Mouse (Mus musculus) cerebellum, postnatal 10 days (tissue): Measurements from ENCODE around the gene Ripk1.
A peak's percentile ranks its signal among the peaks of the same experiment; 100 is the strongest.

ENCODE experiments used
- DNase-seq, 2 experiments: peaks; one replicate each; pipeline ENCODE4 v3.0.0; 2021; ENCODE audit warnings: mixed read lengths in 2 of 2

Gene Ripk1

GRCm38 (mm10) chr13:34002058-34003006 is at the start of gene Ripk1, which contains the start of gene Serpinb6a:
TSS of gene Ripk1 (plus strand) at chr13:34002363.
TSS of gene Serpinb6a (minus strand) at chr13:34002794.
- peak; percentile 95 to 96 for DNase-seq

- no peak for DNase-seq
These were observed 49.2 kb upstream of the Ripk1 start for GRCm38 (mm10) chr13:33952947-33953346.

- peak; percentile 53 to 84 for DNase-seq
These were observed 45.4 kb upstream of the Ripk1 start for GRCm38 (mm10) chr13:33956571-33957421.

GRCm38 (mm10) chr13:33959771-33960170 is 42.4 kb upstream of the Ripk1 start:
- no peak for DNase-seq

GRCm38 (mm10) chr13:33964206-33965046 is 37.7 kb upstream of the Ripk1 start, which contains the start of gene Nqo2:
TSS of gene Nqo2 (plus strand) at chr13:33964687.
- peak; percentile 72 to 73 for DNase-seq

- no peak for DNase-seq
These were observed 36.8 kb upstream of the Ripk1 start for GRCm38 (mm10) chr13:33965056-33966024.

GRCm38 (mm10) chr13:33966025-33966412 is 36.1 kb upstream of the Ripk1 start:
- DNase-seq, result no peak

GRCm38 (mm10) chr13:33966574-33966973 is 35.6 kb upstream of the Ripk1 start:
- DNase-seq, result no peak

- no peak for DNase-seq
These were observed 12.5 kb upstream of the Ripk1 start for GRCm38 (mm10) chr13:33989625-33990024.

- peak; percentile 79 to 81 for DNase-seq
These were observed 7.0 kb upstream of the Ripk1 start for GRCm38 (mm10) chr13:33995197-33995596.

GRCm38 (mm10) chr13:34003058-34003457 is 895 bp downstream of the Ripk1 start:
- no peak for DNase-seq

GRCm38 (mm10) chr13:34007234-34007633 is 5.1 kb downstream of the Ripk1 start:
- no peak for DNase-seq

- DNase-seq, result peak; percentile 85 to 87
These were observed 14.9 kb downstream of the Ripk1 start for GRCm38 (mm10) chr13:34016927-34017569.

GRCm38 (mm10) chr13:34018521-34018920 is 16.4 kb downstream of the Ripk1 start:
- peak; percentile 56 to 73 for DNase-seq

- DNase-seq, result no peak
These were observed 19.8 kb downstream of the Ripk1 start for GRCm38 (mm10) chr13:34021998-34022397.

- no peak for DNase-seq
These were observed 29.9 kb downstream of the Ripk1 start for GRCm38 (mm10) chr13:34032041-34032440.

GRCm38 (mm10) chr13:34035424-34035823 is 33.3 kb downstream of the Ripk1 start:
- no peak for DNase-seq

- no peak for DNase-seq
These were observed 34.6 kb downstream of the Ripk1 start for GRCm38 (mm10) chr13:34036726-34037125.

GRCm38 (mm10) chr13:34037172-34038055 is 35.3 kb downstream of the Ripk1 start, which contains the start of gene Bphl:
TSS of gene Bphl (plus strand) at chr13:34037597.
- peak; percentile 95 to 97 for DNase-seq
